ENCODE assay signal across 8 mouse cellular contexts in genomic region chr7:25424429-25424828, GRCm38 (mm10). TPM values are rescaled to one million over a fixed set of nuclear protein-coding genes. Genes with fewer than 3 reads are reported as not detected.
DNase-seq lines count a peak whose midpoint lies in the region; ATAC-seq lines count a peak whose summit lies in the region.

No protein-coding gene starts in this region.

- H3K9me3 ChIP-seq in liver, embryonic 12.5 days (replicated peaks), result no peaks in the 10 kb centered on the region
- no peaks in the 10 kb centered on the region for H3K9me3 ChIP-seq in neural tube, embryonic 13.5 days

- H3K27me3 ChIP-seq in liver, embryonic 12.5 days (replicated peaks), result peaks cover 18% of the 10 kb centered on the region
- peaks cover 10% of the 10 kb centered on the region; the same call in 1 of the 2 replicates for H3K27me3 ChIP-seq in neural tube, embryonic 13.5 days

- no peak overlapping the region for H3K9ac ChIP-seq in liver, embryonic 12.5 days
- H3K9ac ChIP-seq in neural tube, embryonic 13.5 days, result no peak overlapping the region

- DNase-seq in 416B (ENCODE audit: low read depth) (peak; percentile 83), adipocyte (ENCODE audit: low spot score) (peak; percentile 83)
- peak; percentile 95 for DNase-seq in embryo, embryonic 10 days (ENCODE audit: low spot score)
- peak; percentile 51 to 74 for DNase-seq in gastrocnemius, postnatal 4 days (ENCODE audit: low spot score in 2 of 2)
- DNase-seq in kidney, postnatal 10 days, result peak; percentile 90
- peak; percentile 91 for DNase-seq in testis, postnatal 10 days (ENCODE audit: low spot score)

- no peak overlapping the region for H3K4me2 ChIP-seq in liver, embryonic 12.5 days
- H3K4me2 ChIP-seq in neural tube, embryonic 13.5 days, result no peak overlapping the region

- 32% methylated on average over 4 of the region's 4 CpGs for WGBS in liver, embryonic 12.5 days (ENCODE audit: insufficient replicate concordance)
- 39% methylated on average over 4 of the region's 4 CpGs for WGBS in neural tube, embryonic 13.5 days

- ATAC-seq in liver, embryonic 12.5 days, result 0 out of 2 replicates have a peak, but pooled peaks have one; percentile 5
- peak; percentile 62 for ATAC-seq in neural tube, embryonic 13.5 days (ENCODE audit: low read depth)

- no peaks in the 10 kb centered on the region for H3K4me1 ChIP-seq in liver, embryonic 12.5 days
- no peaks in the 10 kb centered on the region for H3K4me1 ChIP-seq in neural tube, embryonic 13.5 days (replicated peaks)

- H3K4me3 ChIP-seq in liver, embryonic 12.5 days, result no peak overlapping the region
- H3K4me3 ChIP-seq in neural tube, embryonic 13.5 days, result no peak overlapping the region

- no peaks in the 10 kb centered on the region for H3K36me3 ChIP-seq in liver, embryonic 12.5 days
- H3K36me3 ChIP-seq in neural tube, embryonic 13.5 days, result no peaks in the 10 kb centered on the region

- H3K27ac ChIP-seq in liver, embryonic 12.5 days, result no peak overlapping the region
- H3K27ac ChIP-seq in neural tube, embryonic 13.5 days (replicated peaks), result no peak overlapping the region

RNA-seq across cellular contexts. Expression of gene Cxcl17, which starts 11.7 kb away (rescaled TPM):
- total RNA-seq in gastrocnemius, postnatal 4 days (2021), result not detected
- 0.30 TPM in 1 of 2 replicates, not detected in the other for polyA plus RNA-seq in liver, embryonic 12.5 days (2016; fragmentation: Nextera tagmentation; extraction: Ambion mirVana)
- polyA plus RNA-seq in neural tube, embryonic 13.5 days (2015; fragmentation: Nextera tagmentation; extraction: Ambion mirVana), result 0.41 and 0.63 TPM in 2 replicates

RNA-seq across cellular contexts. Expression of gene Lipe, which starts 25.9 kb away (rescaled TPM):
- 10 to 100 TPM; 25.4 to 37.7 TPM for total RNA-seq in gastrocnemius, postnatal 4 days (2021)
- 2.9 and 3.3 TPM in 2 replicates for polyA plus RNA-seq in liver, embryonic 12.5 days (2016; fragmentation: Nextera tagmentation; extraction: Ambion mirVana)
- 9.9 and 11.4 TPM in 2 replicates for polyA plus RNA-seq in neural tube, embryonic 13.5 days (2015; fragmentation: Nextera tagmentation; extraction: Ambion mirVana)

RNA-seq across cellular contexts. Expression of gene Ceacam1, which starts 53.0 kb away (rescaled TPM):
- total RNA-seq in gastrocnemius, postnatal 4 days (2021), result 1 to 10 TPM; 5.5 to 6.1 TPM
- 1.9 and 2.4 TPM in 2 replicates for polyA plus RNA-seq in liver, embryonic 12.5 days (2016; fragmentation: Nextera tagmentation; extraction: Ambion mirVana)
- polyA plus RNA-seq in neural tube, embryonic 13.5 days (2015; fragmentation: Nextera tagmentation; extraction: Ambion mirVana), result 1.5 and 2.2 TPM in 2 replicates

RNA-seq across cellular contexts. Expression of gene Cnfn, which starts 54.9 kb away (rescaled TPM):
- total RNA-seq in gastrocnemius, postnatal 4 days (2021), result not detected
- not detected in 2 replicates for polyA plus RNA-seq in liver, embryonic 12.5 days (2016; fragmentation: Nextera tagmentation; extraction: Ambion mirVana)
- polyA plus RNA-seq in neural tube, embryonic 13.5 days (2015; fragmentation: Nextera tagmentation; extraction: Ambion mirVana), result not detected in 2 replicates
